Mouse (Mus musculus): Measurements from ENCODE around the gene Klk1b8.
"Not testable (repeated sequence)": the region's sequence is repeated elsewhere in the genome, so short reads cannot be mapped to it uniquely, and the experiment has no call there.

The Klk1b8 gene

GRCm38 (mm10) chr7:43995577-43995976, 45.1 kb downstream of the Klk1b8 start, which contains the start of gene Klk1b11:
TSS of gene Klk1b11 (plus strand) at chr7:43995877.
- not testable (repeated sequence) for DNase-seq (ENCODE audit: low spot score in 2 of 2)

All from spleen, postnatal 10 days (tissue).